31 mouse cellular contexts compared by ENCODE assay signal in genomic region chr16:12518264-12518663, GRCm38 (mm10).
"Had no signal": no experiment of that assay in that cellular context is flagged by ENCODE, and none has a peak within 500 bp of the region (broad histone marks: within the 10 kb centered on the region; RNA-seq: fewer than 3 reads in every experiment).

No protein-coding gene starts in this region.

- H3K4me3 ChIP-seq: limb, embryonic 10.5 days; limb, embryonic 12.5 days; limb, embryonic 13.5 days; limb, embryonic 15.5 days; liver, embryonic 13.5 days; liver, embryonic 15.5 days; lung, embryonic 15.5 days; megakaryocyte, embryonic 14.5 days; midbrain, embryonic 10.5 days; midbrain, embryonic 12.5 days; midbrain, embryonic 13.5 days; midbrain, embryonic 15.5 days; myocyte; neural tube, embryonic 12.5 days had no signal

- DNase-seq: left cerebral cortex, postnatal 4 days; liver; liver, embryonic 13.5 days; liver, postnatal 0 days; lung, adult 18-20 months; lung, adult 2 months; lung, embryonic 14.5 days; lung, postnatal 10 days; lung, postnatal 14 days; lung, postnatal 36 days; lung, postnatal 4 days; midbrain, embryonic 14.5 days had no signal

- H3K9me3 ChIP-seq: limb, embryonic 10.5 days; limb, embryonic 12.5 days; limb, embryonic 13.5 days; limb, embryonic 15.5 days; liver, embryonic 13.5 days; liver, embryonic 15.5 days; lung, embryonic 15.5 days; megakaryocyte, embryonic 14.5 days; midbrain, embryonic 10.5 days; midbrain, embryonic 12.5 days; midbrain, embryonic 13.5 days; midbrain, embryonic 15.5 days; neural tube, embryonic 12.5 days had no signal

- H3K9ac ChIP-seq: limb, embryonic 12.5 days; limb, embryonic 13.5 days; limb, embryonic 15.5 days; liver, embryonic 13.5 days; liver, embryonic 14.5 days; liver, embryonic 15.5 days; liver, postnatal 0 days; lung, embryonic 14.5 days; lung, embryonic 15.5 days; midbrain, embryonic 12.5 days; midbrain, embryonic 13.5 days; midbrain, embryonic 15.5 days; neural tube, embryonic 12.5 days had no signal

- ATAC-seq: liver, postnatal 0 days; lung, postnatal 0 days; midbrain, embryonic 13.5 days; midbrain, embryonic 15.5 days; midbrain, embryonic 16.5 days had no signal

- H3K4me1 ChIP-seq: limb, embryonic 10.5 days; limb, embryonic 12.5 days; limb, embryonic 13.5 days; limb, embryonic 15.5 days; liver, embryonic 13.5 days; liver, embryonic 15.5 days; megakaryocyte, embryonic 14.5 days; midbrain, embryonic 12.5 days; midbrain, embryonic 15.5 days; neural tube, embryonic 12.5 days had no signal

- H3K4me2 ChIP-seq: limb, embryonic 12.5 days; limb, embryonic 13.5 days; limb, embryonic 15.5 days; liver, embryonic 11.5 days; liver, embryonic 13.5 days; liver, embryonic 15.5 days; lung, embryonic 14.5 days; lung, embryonic 15.5 days; midbrain, embryonic 11.5 days; midbrain, embryonic 12.5 days; midbrain, embryonic 13.5 days; midbrain, embryonic 15.5 days; neural tube, embryonic 12.5 days had no signal

- H3K36me3 ChIP-seq: limb, embryonic 10.5 days; limb, embryonic 12.5 days; limb, embryonic 13.5 days; limb, embryonic 15.5 days; liver, embryonic 13.5 days; liver, embryonic 15.5 days; lung, embryonic 15.5 days; midbrain, embryonic 10.5 days; midbrain, embryonic 12.5 days; midbrain, embryonic 13.5 days; midbrain, embryonic 15.5 days; neural tube, embryonic 12.5 days had no signal

- H3K27ac ChIP-seq: limb, embryonic 10.5 days; limb, embryonic 12.5 days; limb, embryonic 13.5 days; limb, embryonic 15.5 days; liver, embryonic 13.5 days; liver, embryonic 14.5 days; liver, embryonic 15.5 days; macrophage; midbrain, embryonic 10.5 days; midbrain, embryonic 12.5 days; midbrain, embryonic 13.5 days; midbrain, embryonic 15.5 days; neural tube, embryonic 12.5 days had no signal

- H3K27me3 ChIP-seq: limb, embryonic 12.5 days; limb, embryonic 13.5 days; limb, embryonic 15.5 days; liver, embryonic 13.5 days; liver, embryonic 15.5 days; lung, embryonic 15.5 days; megakaryocyte, embryonic 14.5 days; midbrain, embryonic 12.5 days; midbrain, embryonic 13.5 days; midbrain, embryonic 15.5 days; neural tube, embryonic 12.5 days had no signal
